Mouse (Mus musculus) intestine, embryonic 15.5 days (tissue): ENCODE measurements around the gene Sh3tc1. TPM values are rescaled to one million over a fixed set of nuclear protein-coding genes. Genes with fewer than 3 reads are reported as not detected.
A peak's percentile ranks its signal among the peaks of the same experiment; 100 is the strongest.

Experiments
- ATAC-seq: fragments of 200-750 bp; cut with Nextera tagmentation; 2 replicates; pipeline ENCODE4 v1.8.0; 2017; ENCODE audit warnings: moderate TSS enrichment, moderate library complexity
- H3K27ac ChIP-seq: fragments of 300-500 bp; sonication (generic); 2 replicates; pipeline ENCODE4 v1.5.1; 2015; ENCODE audit warnings: mild to moderate bottlenecking, inconsistent platforms
- H3K27me3 ChIP-seq: fragments of 300-500 bp; sonication (generic); replicated peaks from 2 replicates; pipeline ENCODE4 v1.6.1; 2015; ENCODE audit warnings: inconsistent platforms
- H3K36me3 ChIP-seq: fragments of 300-500 bp; sonication (generic); 2 replicates; pipeline ENCODE4 v1.6.1; 2015; ENCODE audit warnings: inconsistent platforms
- H3K4me1 ChIP-seq: fragments of 300-500 bp; sonication (generic); replicated peaks from 2 replicates; pipeline ENCODE4 v1.6.1; 2015; ENCODE audit warnings: inconsistent platforms
- H3K4me2 ChIP-seq: fragments of 300-500 bp; sonication (generic); replicated peaks from 2 replicates; pipeline ENCODE4 v1.6.1; 2015; ENCODE audit warnings: mild to moderate bottlenecking, inconsistent platforms
- H3K4me3 ChIP-seq: fragments of 300-500 bp; sonication (generic); replicated peaks from 2 replicates; pipeline ENCODE4 v1.5.1; 2015; ENCODE audit warnings: inconsistent platforms
- H3K9ac ChIP-seq: fragments of 300-500 bp; sonication (generic); 2 replicates; pipeline ENCODE4 v1.6.1; 2015; ENCODE audit warnings: inconsistent platforms
- H3K9me3 ChIP-seq: fragments of 300-500 bp; sonication (generic); 2 replicates; pipeline ENCODE4 v1.6.1; 2016; ENCODE audit warnings: inconsistent platforms
- WGBS: fragments of 180-500 bp; shearing (Covaris S2); methylation state at CpG from one replicate; pipeline ENCODE4 v1.1.7; 2015; 5-methylcytosine and 5-hydroxymethylcytosine counted together
- polyA plus RNA-seq: library from polyadenylated mRNA; unstranded; fragments of >200 nt; fragmentation: Nextera tagmentation; extraction: Ambion mirVana; gene quantifications from 2 replicates; pipeline ENCODE4 v1.2.1, GENCODE M21; 2015

Sh3tc1 gene
- polyA plus RNA-seq, 1 experiment from 2014 or later = 16.0 TPM

DNA sequence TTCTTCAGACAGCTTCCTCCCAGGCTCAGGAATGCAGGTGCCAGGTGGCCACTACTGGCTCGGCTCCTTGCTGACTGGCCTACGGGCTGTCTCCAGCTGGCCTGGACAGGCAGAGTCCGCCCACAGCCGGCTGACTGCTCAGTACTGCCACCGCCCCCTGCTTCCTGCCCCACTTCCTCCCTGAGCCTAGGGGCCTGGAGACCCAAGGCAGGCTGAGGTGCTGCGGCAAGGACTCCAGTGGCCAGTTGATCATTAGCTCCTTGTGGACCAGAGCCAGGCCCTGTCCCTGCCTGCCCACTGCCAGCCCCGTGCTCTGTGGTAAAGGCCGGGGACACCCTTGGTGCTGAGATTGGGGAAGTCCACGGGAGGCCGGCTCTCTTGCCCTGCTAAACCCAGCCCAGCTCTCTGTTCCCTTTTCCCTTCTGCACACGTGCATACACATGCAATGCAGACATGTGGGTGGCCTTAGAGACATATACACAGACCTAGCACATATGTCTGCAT lies 10.8 kb downstream of the Sh3tc1 start:
- Histone ChIP-seq H3K27ac (peak overlapping the region; percentile 72), H3K36me3 (no peaks in the 10 kb centered on the region), H3K27me3 (no peaks in the 10 kb centered on the region), H3K9ac (0 out of 2 replicates have a peak overlapping the region, but pooled peaks have one; percentile 12), H3K4me2 (peak overlapping the region; percentile 28; the same call in 1 of the 2 replicates), H3K4me1 (peaks cover 24% of the 10 kb centered on the region), H3K4me3 (0 out of 2 replicates have a peak overlapping the region, but pooled peaks have one; percentile 13), H3K9me3 (no peaks in the 10 kb centered on the region)
- peak; percentile 82 for ATAC-seq
- 38% methylated on average over 11 of the region's 11 CpGs for WGBS

DNA sequence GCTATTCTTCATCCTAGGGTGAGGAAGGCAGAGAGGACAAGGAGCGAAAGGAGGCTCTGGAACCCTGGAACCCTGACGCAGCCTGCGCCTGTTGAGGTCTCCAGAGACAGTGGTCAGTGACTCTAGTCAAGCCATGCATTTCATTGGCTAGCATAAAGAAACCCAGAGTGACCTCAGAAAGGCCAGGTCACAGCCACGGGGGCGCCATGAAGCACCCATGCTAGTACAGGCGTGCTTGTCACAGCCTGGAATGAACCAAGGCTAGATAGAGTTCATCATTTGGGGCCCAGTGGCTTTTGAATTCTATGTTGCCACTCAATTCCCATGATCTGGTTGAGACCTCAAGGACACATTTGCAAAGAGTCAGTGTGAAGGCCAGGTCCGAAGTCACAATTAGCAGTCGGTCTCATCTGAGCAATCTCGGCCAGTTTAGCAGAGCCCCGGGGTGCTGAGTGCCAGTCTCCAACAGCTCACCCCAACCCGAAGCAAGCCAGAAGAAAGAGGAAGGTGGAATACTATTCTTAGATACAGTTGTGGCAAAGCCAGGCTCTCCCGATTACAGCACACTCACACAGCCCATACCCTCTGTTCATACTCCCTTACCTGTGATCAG lies 11.3 kb downstream of the Sh3tc1 start:
- peak overlapping the region; percentile 28 for H3K4me2 ChIP-seq
- H3K36me3 ChIP-seq = no peaks in the 10 kb centered on the region
- H3K27me3 ChIP-seq = no peaks in the 10 kb centered on the region
- H3K27ac ChIP-seq = peak overlapping the region; percentile 72; the same call in 1 of the 2 replicates
- 0 out of 2 replicates have a peak overlapping the region, but pooled peaks have one; percentile 12 for H3K9ac ChIP-seq
- no peak for ATAC-seq
- WGBS = 77% methylated on average over 12 of the region's 12 CpGs
- H3K4me3 ChIP-seq = peak overlapping the region; percentile 13; the same call in 1 of the 2 replicates
- H3K4me1 ChIP-seq = peaks cover 19% of the 10 kb centered on the region
- no peaks in the 10 kb centered on the region for H3K9me3 ChIP-seq

DNA sequence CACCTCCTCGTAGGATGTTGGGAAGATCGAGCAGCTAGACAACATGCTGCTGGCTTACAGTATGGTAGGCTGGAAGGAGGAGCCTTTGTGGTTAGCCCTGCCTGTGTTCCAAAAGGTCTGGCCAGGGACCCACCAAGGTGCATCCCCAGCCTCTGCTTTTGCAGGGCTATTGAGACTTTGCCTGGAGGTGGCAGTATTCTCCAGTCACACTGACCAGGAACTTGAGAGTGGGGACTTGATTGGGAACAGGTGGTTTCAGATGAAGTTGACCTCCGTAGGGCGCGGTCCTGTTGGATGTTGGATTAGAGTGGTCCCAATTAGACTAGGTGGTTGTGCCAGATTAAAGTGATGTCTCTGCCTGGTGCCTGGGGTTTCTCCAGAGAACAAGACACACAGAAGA lies 12.3 kb downstream of the Sh3tc1 start:
- no peaks in the 10 kb centered on the region for H3K27me3 ChIP-seq
- H3K9me3 ChIP-seq = no peaks in the 10 kb centered on the region
- H3K4me1 ChIP-seq = peaks cover 26% of the 10 kb centered on the region
- WGBS = 88% methylated on average over 5 of the region's 5 CpGs
- ATAC-seq = no peak
- H3K9ac ChIP-seq = no peak overlapping the region
- H3K27ac ChIP-seq = no peak overlapping the region
- no peak overlapping the region for H3K4me3 ChIP-seq
- no peak overlapping the region for H3K4me2 ChIP-seq
- H3K36me3 ChIP-seq = no peaks in the 10 kb centered on the region

DNA sequence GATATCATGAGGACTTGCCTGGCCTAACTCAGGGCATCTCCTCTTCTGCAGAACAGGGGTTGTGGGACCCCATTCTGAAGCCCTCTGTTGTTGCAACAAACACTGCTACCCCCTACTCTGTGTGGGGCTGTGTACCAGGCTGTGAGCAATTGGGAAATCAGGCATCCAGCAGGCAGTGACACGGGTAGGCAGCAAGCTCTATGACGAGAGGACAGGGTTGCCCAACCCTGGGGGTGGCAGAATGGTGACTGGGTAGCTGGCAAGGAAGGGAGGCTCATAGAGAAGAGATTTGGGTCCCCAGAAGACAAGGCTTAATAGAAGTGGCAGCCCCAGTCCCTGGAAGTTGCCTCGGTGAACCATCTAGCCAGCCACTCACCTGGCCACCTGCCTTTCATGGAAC lies 13.9 kb downstream of the Sh3tc1 start:
- Histone ChIP-seq H3K27ac (no peak overlapping the region), H3K9me3 (no peaks in the 10 kb centered on the region), H3K36me3 (no peaks in the 10 kb centered on the region), H3K4me2 (no peak overlapping the region), H3K4me1 (peaks cover 33% of the 10 kb centered on the region), H3K9ac (no peak overlapping the region), H3K27me3 (no peaks in the 10 kb centered on the region), H3K4me3 (no peak overlapping the region)
- WGBS = 79% methylated on average over 3 of the region's 3 CpGs
- ATAC-seq = no peak

DNA sequence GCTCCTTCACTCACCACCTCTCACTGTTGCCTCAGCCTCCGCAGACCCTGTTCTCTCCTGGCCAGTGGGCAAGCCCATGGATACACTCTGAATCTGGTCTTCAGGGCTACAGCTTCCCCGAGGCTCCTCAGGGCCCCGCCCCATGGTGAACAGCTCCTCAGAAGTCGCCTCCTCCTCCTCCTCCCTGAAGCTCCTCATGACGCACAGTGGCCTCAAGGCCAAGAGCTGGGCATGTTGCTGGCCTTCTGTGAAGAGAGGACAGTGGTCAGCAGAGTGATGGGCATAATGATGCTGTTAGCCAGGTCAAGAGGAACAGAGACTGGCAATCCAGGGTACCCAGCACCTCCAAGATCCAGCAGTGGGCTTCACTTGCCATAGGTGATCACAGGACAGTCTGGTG lies 15.9 kb downstream of the Sh3tc1 start:
- no peak overlapping the region for H3K27ac ChIP-seq
- H3K9me3 ChIP-seq = no peaks in the 10 kb centered on the region
- peaks cover 41% of the 10 kb centered on the region for H3K4me1 ChIP-seq
- H3K27me3 ChIP-seq = no peaks in the 10 kb centered on the region
- H3K9ac ChIP-seq = no peak overlapping the region
- H3K4me3 ChIP-seq = no peak overlapping the region
- no peaks in the 10 kb centered on the region for H3K36me3 ChIP-seq
- 77% methylated on average over 5 of the region's 5 CpGs for WGBS
- H3K4me2 ChIP-seq = no peak overlapping the region
- no peak for ATAC-seq

DNA sequence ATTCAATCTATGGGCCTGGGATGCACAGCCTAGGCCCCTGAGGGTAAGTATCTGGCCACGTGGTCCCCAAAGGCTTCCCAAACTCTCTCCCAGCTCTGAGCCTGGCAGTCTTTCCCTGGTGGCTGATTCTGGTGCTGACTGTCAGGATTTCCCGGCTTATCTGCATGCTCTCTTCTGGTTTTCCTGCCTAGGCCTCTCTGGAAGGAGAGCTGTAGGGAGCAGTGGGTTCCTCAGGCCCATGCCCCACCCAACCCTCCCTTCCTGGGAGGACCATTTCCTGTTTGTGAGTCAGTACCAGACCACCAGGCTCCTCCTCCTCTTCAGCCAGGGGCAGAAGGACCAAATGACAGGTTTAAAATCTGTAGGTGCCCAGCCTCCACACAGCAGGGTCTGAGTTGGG lies 17.1 kb downstream of the Sh3tc1 start:
- Histone ChIP-seq H3K4me2 (no peak overlapping the region), H3K9me3 (no peaks in the 10 kb centered on the region), H3K27ac (no peak overlapping the region), H3K4me3 (no peak overlapping the region), H3K27me3 (no peaks in the 10 kb centered on the region), H3K9ac (no peak overlapping the region), H3K36me3 (no peaks in the 10 kb centered on the region), H3K4me1 (peaks cover 39% of the 10 kb centered on the region)
- no peak for ATAC-seq
- WGBS = 34% methylated on average over 2 of the region's 2 CpGs

DNA sequence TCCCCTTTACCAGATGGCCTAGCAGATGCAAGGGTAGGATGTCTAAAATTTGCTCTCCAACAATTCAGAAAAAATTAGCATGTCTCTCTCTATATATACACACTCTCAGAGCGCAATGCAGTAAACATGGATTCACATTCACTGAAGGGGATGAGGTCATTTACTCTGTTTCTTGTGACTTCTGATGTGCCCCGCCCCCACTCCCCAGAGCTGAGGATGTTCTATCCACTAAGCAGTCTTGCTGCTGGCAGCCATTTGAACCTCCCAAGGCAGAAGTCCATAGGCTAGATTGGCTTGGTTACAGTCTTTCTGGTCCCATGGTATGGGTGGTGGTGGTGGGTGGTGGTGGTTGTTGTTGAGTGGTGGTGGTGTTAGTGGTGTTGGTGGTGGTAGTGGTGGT lies 17.9 kb downstream of the Sh3tc1 start:
- Histone ChIP-seq H3K36me3 (no peaks in the 10 kb centered on the region), H3K9ac (no peak overlapping the region), H3K27ac (no peak overlapping the region), H3K4me1 (peaks cover 39% of the 10 kb centered on the region), H3K27me3 (no peaks in the 10 kb centered on the region), H3K4me2 (no peak overlapping the region), H3K4me3 (no peak overlapping the region), H3K9me3 (no peaks in the 10 kb centered on the region)
- WGBS = 85% methylated on average over 2 of the region's 2 CpGs
- ATAC-seq = no peak

DNA sequence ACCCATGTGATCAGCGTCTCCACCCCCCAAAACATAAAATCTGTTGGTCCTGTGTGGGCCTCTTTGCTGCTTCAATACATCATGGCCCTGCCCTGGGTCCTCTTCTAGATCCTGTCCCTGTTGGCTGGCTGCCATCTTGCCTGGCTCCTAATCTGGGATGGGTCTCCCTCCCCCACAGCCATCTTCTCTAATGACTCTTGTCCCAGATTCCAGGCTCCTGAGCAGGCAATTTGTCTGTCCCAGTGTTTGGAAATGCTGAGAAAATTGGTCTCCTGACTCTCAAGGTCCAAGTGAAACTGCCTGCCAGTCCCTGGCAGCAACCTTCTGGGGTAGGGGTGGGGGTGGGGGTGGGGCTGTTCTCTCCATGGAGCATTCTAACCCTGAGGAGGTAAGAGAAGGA lies 19.9 kb downstream of the Sh3tc1 start:
- Histone ChIP-seq H3K36me3 (no peaks in the 10 kb centered on the region), H3K27ac (no peak overlapping the region), H3K4me2 (no peak overlapping the region), H3K4me1 (peaks cover 39% of the 10 kb centered on the region), H3K4me3 (no peak overlapping the region), H3K27me3 (no peaks in the 10 kb centered on the region), H3K9ac (no peak overlapping the region), H3K9me3 (no peaks in the 10 kb centered on the region)
- ATAC-seq = no peak
- 76% methylated on average over 1 of the region's 1 CpGs for WGBS

DNA sequence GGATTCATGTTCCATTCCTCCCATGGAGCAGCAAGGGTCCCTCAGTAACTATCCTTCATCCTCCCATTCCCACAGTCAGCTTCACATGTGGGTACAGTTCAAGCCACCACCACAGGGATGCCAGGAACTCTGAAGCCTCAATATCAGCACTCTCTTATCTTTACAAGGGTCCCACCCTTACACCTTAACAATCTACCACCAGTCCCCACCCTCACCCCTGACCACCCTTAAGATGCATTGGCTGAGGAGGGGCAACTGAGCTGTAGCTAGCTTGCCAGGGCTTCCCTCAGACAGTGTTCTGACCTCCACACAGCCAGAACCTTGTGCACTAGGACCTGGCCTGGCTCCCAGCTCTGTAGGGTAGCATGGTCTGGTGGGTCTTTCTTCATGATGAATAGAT lies 20.4 kb downstream of the Sh3tc1 start:
- Histone ChIP-seq H3K36me3 (no peaks in the 10 kb centered on the region), H3K4me2 (no peak overlapping the region), H3K27me3 (no peaks in the 10 kb centered on the region), H3K9ac (no peak overlapping the region), H3K27ac (peak overlapping the region; percentile 49; the same call in 1 of the 2 replicates), H3K4me1 (peaks cover 39% of the 10 kb centered on the region), H3K9me3 (no peaks in the 10 kb centered on the region), H3K4me3 (no peak overlapping the region)
- ATAC-seq = no peak

DNA sequence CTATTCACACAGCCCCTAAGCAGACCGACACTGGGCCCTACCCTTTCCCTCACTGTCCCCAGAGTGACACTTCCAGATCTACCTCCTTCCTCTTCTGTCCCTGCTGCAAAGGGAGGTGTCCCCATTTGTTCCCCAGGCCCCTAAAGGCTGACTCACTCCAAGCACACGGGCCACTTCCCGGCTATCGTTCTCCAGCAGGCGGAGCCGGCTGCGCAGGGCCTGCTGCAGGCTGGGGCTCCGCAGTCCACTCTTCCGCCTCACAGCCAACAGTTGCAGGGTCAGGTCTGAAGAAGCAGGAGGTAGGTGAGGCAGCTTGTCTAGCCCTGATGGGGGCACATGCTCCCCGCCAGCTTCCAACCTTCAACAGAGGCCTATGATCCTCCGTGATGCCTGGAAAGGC lies 21.0 kb downstream of the Sh3tc1 start:
- Histone ChIP-seq H3K27ac (peak overlapping the region; percentile 49), H3K4me2 (no peak overlapping the region), H3K9me3 (no peaks in the 10 kb centered on the region), H3K4me3 (no peak overlapping the region), H3K9ac (no peak overlapping the region), H3K27me3 (no peaks in the 10 kb centered on the region), H3K4me1 (peaks cover 39% of the 10 kb centered on the region), H3K36me3 (no peaks in the 10 kb centered on the region)
- WGBS = 50% methylated on average over 11 of the region's 11 CpGs
- ATAC-seq = peak; percentile 39

DNA sequence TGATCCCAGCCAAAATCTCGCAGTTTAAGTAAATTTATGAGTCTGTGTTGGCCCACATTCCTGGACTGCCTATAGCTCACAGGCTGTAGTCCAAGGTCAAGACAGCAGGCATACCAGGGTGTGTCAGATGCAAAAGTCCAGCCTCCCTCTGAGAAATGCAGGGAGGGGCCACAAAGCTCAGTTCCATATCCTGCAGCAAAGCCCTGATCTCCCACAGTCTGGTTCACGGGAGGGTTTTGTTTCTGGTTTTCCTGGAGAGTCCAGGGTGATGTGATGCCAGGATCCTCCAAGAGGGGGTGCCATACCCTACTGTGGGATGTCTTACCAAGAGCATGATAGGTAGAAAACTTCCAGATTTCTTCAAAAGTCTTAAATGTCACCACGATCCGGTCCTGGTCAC lies 21.8 kb downstream of the Sh3tc1 start:
- Histone ChIP-seq H3K36me3 (no peaks in the 10 kb centered on the region), H3K9me3 (no peaks in the 10 kb centered on the region), H3K4me3 (no peak overlapping the region), H3K27ac (peak overlapping the region; percentile 49; the same call in 1 of the 2 replicates), H3K4me2 (no peak overlapping the region), H3K27me3 (no peaks in the 10 kb centered on the region), H3K9ac (no peak overlapping the region), H3K4me1 (peaks cover 37% of the 10 kb centered on the region)
- peak; percentile 87 for ATAC-seq
- 33% methylated on average over 4 of the region's 4 CpGs for WGBS

DNA sequence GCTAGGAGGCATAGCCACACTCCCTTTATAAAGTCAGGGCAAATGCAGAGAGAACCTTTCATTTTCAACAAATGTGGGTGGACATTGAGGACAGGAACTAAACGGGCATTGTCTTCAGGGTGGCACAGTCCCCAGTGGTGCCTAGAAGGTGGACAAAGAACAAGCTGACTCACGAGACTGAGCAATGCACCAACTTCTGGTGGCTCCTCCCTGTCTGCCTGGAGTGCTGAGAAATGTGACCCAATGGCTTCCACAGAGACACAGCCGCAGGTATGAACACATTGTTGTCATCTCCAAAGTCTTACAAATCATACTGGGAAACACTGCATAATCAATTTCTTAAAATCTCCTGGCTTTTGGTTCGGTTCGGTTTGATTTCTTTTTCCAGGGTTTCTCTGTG lies 22.3 kb downstream of the Sh3tc1 start:
- H3K4me3 ChIP-seq = no peak overlapping the region
- H3K4me1 ChIP-seq = peaks cover 33% of the 10 kb centered on the region
- no peak overlapping the region for H3K4me2 ChIP-seq
- H3K27ac ChIP-seq = 0 out of 2 replicates have a peak overlapping the region, but pooled peaks have one; percentile 5
- WGBS = 75% methylated on average over 5 of the region's 5 CpGs
- H3K36me3 ChIP-seq = no peaks in the 10 kb centered on the region
- H3K9ac ChIP-seq = no peak overlapping the region
- no peaks in the 10 kb centered on the region for H3K9me3 ChIP-seq
- ATAC-seq = no peak
- H3K27me3 ChIP-seq = no peaks in the 10 kb centered on the region
